Mouse (Mus musculus) olfactory bulb, adult 2 months (tissue): Measurements from ENCODE around the gene Rgs9. TPM values are rescaled to one million over a fixed set of nuclear protein-coding genes. Genes with fewer than 3 reads are reported as not detected.

Experiments used
- H3K27ac ChIP-seq: fragments of 200-500 bp; 2 replicates; pipeline ENCODE4 v1.5.1; 2012; ENCODE audit warnings: low read depth, low read length; ENCODE audit not compliant: insufficient read depth
- H3K4me1 ChIP-seq: fragments of 200-500 bp; 2 replicates; pipeline ENCODE4 v1.6.1; 2012; ENCODE audit warnings: low read length; ENCODE audit not compliant: control insufficient read depth, insufficient read depth
- H3K4me3 ChIP-seq: fragments of 200-500 bp; 2 replicates; pipeline ENCODE4 v1.5.1; 2012; ENCODE audit warnings: mild to moderate bottlenecking, low read depth, low read length, moderate library complexity; ENCODE audit not compliant: insufficient read depth
- CTCF ChIP-seq: fragments of 200-500 bp; IDR thresholded peaks from 2 replicates; pipeline ENCODE4 v1.5.1; 2012; ENCODE audit warnings: low read depth, mild to moderate bottlenecking, low read length, moderate library complexity; ENCODE audit not compliant: insufficient read depth
- POLR2A ChIP-seq: fragments of 200-500 bp; IDR thresholded peaks from 2 replicates; pipeline ENCODE4 v1.6.1; 2012; ENCODE audit warnings: mild to moderate bottlenecking, low read depth, low read length, moderate library complexity; ENCODE audit not compliant: insufficient read depth
- WGBS: fragments of 180-500 bp; shearing (Covaris S2); methylation state at CpG from one replicate; pipeline ENCODE4 v1.1.7; 2018; 5-methylcytosine and 5-hydroxymethylcytosine counted together
- polyA plus RNA-seq: library from polyadenylated mRNA; stranded (reverse); fragments of >200 nt; gene quantifications from 2 replicates; pipeline ENCODE4 v1.2.4, GENCODE M21; 2012; ENCODE audit warnings: low replicate concordance; ENCODE audit not compliant: missing spikeins, insufficient read depth, insufficient read length

Gene Rgs9
- polyA plus RNA-seq, 1 experiment, result not detected

- Histone ChIP-seq H3K4me3 (no peak overlapping the region), H3K4me1 (peaks cover 4% of the 10 kb centered on the region), H3K27ac (no peak overlapping the region)
- TF ChIP-seq POLR2A, result no peak
- TF ChIP-seq CTCF, result no peak
- WGBS, result 50% methylated on average over 6 of the region's 6 CpGs
Measured at GRCm38 (mm10) chr11:109332722-109333121, 34.8 kb upstream of the Rgs9 start.

DNA sequence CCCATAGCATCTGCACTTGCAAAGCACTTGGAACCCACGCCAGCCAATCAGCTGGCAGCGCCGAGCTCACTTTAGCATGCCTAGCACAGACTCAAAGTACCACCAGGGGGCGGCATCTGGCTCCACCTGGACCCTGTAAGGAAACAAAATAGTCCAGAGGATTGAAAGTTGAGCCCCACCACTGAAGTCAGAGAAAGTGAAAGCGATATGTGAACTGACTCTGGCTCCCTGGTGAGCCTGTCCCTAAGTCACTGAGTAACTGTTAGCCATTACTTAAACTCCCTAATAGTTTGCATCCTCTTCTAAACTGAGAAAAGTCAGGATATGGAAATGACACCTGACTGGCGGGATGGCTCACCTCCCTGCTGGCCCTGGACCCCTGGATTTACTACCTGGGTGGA lies 33.5 kb upstream of the Rgs9 start:
- H3K4me3 ChIP-seq, result peak overlapping the region; percentile 11; the same call in 1 of the 2 replicates
- peak; percentile 76 for TF ChIP-seq CTCF
- TF ChIP-seq POLR2A, result no peak
- no peak overlapping the region for H3K27ac ChIP-seq
- peaks cover 4% of the 10 kb centered on the region for H3K4me1 ChIP-seq
- 8% methylated on average over 6 of the region's 6 CpGs for whole genome bisulfite sequencing

GRCm38 (mm10) chr11:109330706-109331393 lies 32.9 kb upstream of the Rgs9 start:
- Histone ChIP-seq H3K4me1 (peaks cover 4% of the 10 kb centered on the region), H3K27ac (no peak overlapping the region), H3K4me3 (peak overlapping the region; percentile 11; the same call in 1 of the 2 replicates)
- 37% methylated on average over 17 of the region's 17 CpGs for WGBS
- TF ChIP-seq CTCF, result no peak
- TF ChIP-seq POLR2A, result no peak

- no peak overlapping the region for H3K4me3 ChIP-seq
Measured at GRCm38 (mm10) chr11:109329331-109329730, 31.4 kb upstream of the Rgs9 start.

DNA sequence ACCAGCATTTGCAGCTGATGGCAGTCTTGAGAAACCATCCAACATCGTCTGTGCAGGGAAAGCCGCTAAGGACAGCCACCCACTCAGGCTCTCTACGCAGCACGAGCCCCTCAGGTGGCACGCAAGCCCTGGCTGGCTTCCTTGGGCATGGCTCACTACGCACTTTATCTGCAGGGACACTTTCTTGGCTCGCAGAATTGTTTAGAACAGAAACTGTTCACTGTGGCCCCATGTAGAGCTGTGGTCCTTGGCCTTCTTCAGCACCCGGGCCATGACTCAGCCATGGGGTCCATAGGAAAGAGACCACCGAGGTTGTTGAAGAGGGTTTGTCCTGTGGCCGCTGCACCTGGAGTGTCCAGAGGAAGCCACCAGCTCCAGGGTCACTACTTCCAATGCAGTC lies 30.0 kb upstream of the Rgs9 start:
- H3K4me1 ChIP-seq, result peaks cover 4% of the 10 kb centered on the region
- no peak for TF ChIP-seq POLR2A
- TF ChIP-seq CTCF, result no peak
- no peak overlapping the region for H3K4me3 ChIP-seq
- H3K27ac ChIP-seq, result no peak overlapping the region
- WGBS, result 69% methylated on average over 10 of the region's 10 CpGs

More at GRCm38 (mm10) chr11:109329331-109329730, 31.4 kb upstream of the Rgs9 start:
- H3K27ac ChIP-seq, result no peak overlapping the region
- WGBS, result 58% methylated on average over 4 of the region's 4 CpGs
- H3K4me1 ChIP-seq, result peaks cover 4% of the 10 kb centered on the region
- TF ChIP-seq CTCF, result no peak
- no peak for TF ChIP-seq POLR2A

- H3K4me3 ChIP-seq, result no peak overlapping the region
- WGBS, result 50% methylated on average over 3 of the region's 3 CpGs
Measured at GRCm38 (mm10) chr11:109327381-109327780, 29.5 kb upstream of the Rgs9 start.

GRCm38 (mm10) chr11:109326270-109326669 lies 28.3 kb upstream of the Rgs9 start:
- TF ChIP-seq CTCF (no peak), POLR2A (no peak)
- Histone ChIP-seq H3K27ac (no peak overlapping the region), H3K4me1 (peaks cover 4% of the 10 kb centered on the region), H3K4me3 (no peak overlapping the region)
- WGBS, result 87% methylated on average over 13 of the region's 13 CpGs

More at GRCm38 (mm10) chr11:109327381-109327780, 29.5 kb upstream of the Rgs9 start:
- Histone ChIP-seq H3K27ac (no peak overlapping the region), H3K4me1 (peaks cover 4% of the 10 kb centered on the region)
- TF ChIP-seq CTCF (no peak), POLR2A (no peak)

GRCm38 (mm10) chr11:109320361-109320933 lies 22.5 kb upstream of the Rgs9 start:
- H3K4me1 ChIP-seq, result no peaks in the 10 kb centered on the region; the same call in 1 of the 2 replicates
- WGBS, result 50% methylated on average over 8 of the region's 8 CpGs

GRCm38 (mm10) chr11:109319946-109320345 lies 22.0 kb upstream of the Rgs9 start:
- H3K4me3 ChIP-seq, result no peak overlapping the region
- TF ChIP-seq CTCF (no peak), POLR2A (no peak)
- WGBS, result 81% methylated on average over 5 of the region's 5 CpGs
- H3K27ac ChIP-seq, result no peak overlapping the region
- no peaks in the 10 kb centered on the region; the same call in 1 of the 2 replicates for H3K4me1 ChIP-seq

More at GRCm38 (mm10) chr11:109320361-109320933, 22.5 kb upstream of the Rgs9 start:
- no peak for TF ChIP-seq POLR2A
- no peak for TF ChIP-seq CTCF
- Histone ChIP-seq H3K27ac (no peak overlapping the region), H3K4me3 (no peak overlapping the region)
